Mouse (Mus musculus) heart, postnatal 0 days (tissue): ENCODE results near the gene Col4a3bp.

Source experiments
- CTCF ChIP-seq: IDR thresholded peaks from 2 replicates; pipeline ENCODE4 v1.5.1; 2016; ENCODE audit warnings: antibody characterized with exemption, control low read depth, low read depth
- EP300 ChIP-seq: IDR thresholded peaks from 2 replicates; pipeline ENCODE4 v1.6.1; 2016; ENCODE audit warnings: antibody characterized with exemption, low read depth

DNA sequence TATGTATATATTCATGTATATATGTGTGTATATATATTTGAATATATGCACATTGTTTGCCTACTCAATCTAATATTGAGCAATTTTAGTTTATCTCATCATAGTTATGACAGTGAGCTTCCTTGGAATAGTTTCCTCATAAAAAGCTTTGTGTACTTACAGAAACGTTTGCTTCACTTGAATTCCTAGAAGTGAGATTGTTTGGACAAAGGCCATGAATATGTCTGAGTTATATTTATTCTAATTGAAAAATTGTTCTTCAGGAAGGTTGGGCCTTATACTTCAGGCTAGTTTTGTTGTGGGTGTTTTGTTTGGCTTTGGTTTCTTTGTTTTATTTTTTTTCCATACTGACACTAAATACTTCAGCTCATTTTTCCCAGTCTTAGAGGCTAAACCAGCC is 78.5 kb downstream of the Col4a3bp start:
- TF ChIP-seq EP300 (no peak), CTCF (no peak)
